Mouse (Mus musculus) lung, embryonic 15.5 days (tissue): ENCODE data around the gene Saa3. TPM values are rescaled to one million over a fixed set of nuclear protein-coding genes. Genes with fewer than 3 reads are reported as not detected.

Experiments
- ATAC-seq: fragments of 200-750 bp; cut with Nextera tagmentation; 2 replicates; pipeline ENCODE4 v1.8.0; 2017; ENCODE audit warnings: moderate number of reproducible peaks, borderline replicate concordance; ENCODE audit not compliant: low FRiP score, low TSS enrichment; ENCODE audit errors: extremely low read depth
- H3K27ac ChIP-seq: fragments of 300-500 bp; sonication (generic); 2 replicates; pipeline ENCODE4 v1.5.1; 2015; ENCODE audit warnings: moderate library complexity, mild to moderate bottlenecking, inconsistent platforms
- H3K27me3 ChIP-seq: fragments of 300-500 bp; sonication (generic); 2 replicates; pipeline ENCODE4 v1.6.1; 2015; ENCODE audit warnings: inconsistent platforms
- H3K36me3 ChIP-seq: fragments of 300-500 bp; sonication (generic); 2 replicates; pipeline ENCODE4 v1.6.1; 2015; ENCODE audit warnings: inconsistent platforms
- H3K4me1 ChIP-seq: fragments of 300-500 bp; sonication (generic); 2 replicates; pipeline ENCODE4 v1.6.1; 2015; ENCODE audit warnings: inconsistent platforms
- H3K4me2 ChIP-seq: fragments of 300-500 bp; sonication (generic); 2 replicates; pipeline ENCODE4 v1.6.1; 2015; ENCODE audit warnings: inconsistent platforms, mild to moderate bottlenecking, moderate library complexity
- H3K4me3 ChIP-seq: fragments of 300-500 bp; sonication (generic); 2 replicates; pipeline ENCODE4 v1.5.1; 2015; ENCODE audit warnings: mild to moderate bottlenecking, inconsistent platforms
- H3K9ac ChIP-seq: fragments of 300-500 bp; sonication (generic); 2 replicates; pipeline ENCODE4 v1.6.1; 2015; ENCODE audit warnings: inconsistent platforms
- H3K9me3 ChIP-seq: fragments of 300-500 bp; sonication (generic); 2 replicates; pipeline ENCODE4 v1.6.1; 2016; ENCODE audit warnings: inconsistent platforms
- WGBS: fragments of 180-500 bp; shearing (Covaris S2); methylation state at CpG from one replicate; pipeline ENCODE4 v1.1.7; 2015; 5-methylcytosine and 5-hydroxymethylcytosine counted together
- polyA plus RNA-seq: library from polyadenylated mRNA; unstranded; fragments of >200 nt; fragmentation: Nextera tagmentation; extraction: Ambion mirVana; gene quantifications from 2 replicates; pipeline ENCODE4 v1.2.1, GENCODE M21; 2015

Saa3 gene
- polyA plus RNA-seq, 1 experiment from 2014 or later, result 0.40 TPM

DNA sequence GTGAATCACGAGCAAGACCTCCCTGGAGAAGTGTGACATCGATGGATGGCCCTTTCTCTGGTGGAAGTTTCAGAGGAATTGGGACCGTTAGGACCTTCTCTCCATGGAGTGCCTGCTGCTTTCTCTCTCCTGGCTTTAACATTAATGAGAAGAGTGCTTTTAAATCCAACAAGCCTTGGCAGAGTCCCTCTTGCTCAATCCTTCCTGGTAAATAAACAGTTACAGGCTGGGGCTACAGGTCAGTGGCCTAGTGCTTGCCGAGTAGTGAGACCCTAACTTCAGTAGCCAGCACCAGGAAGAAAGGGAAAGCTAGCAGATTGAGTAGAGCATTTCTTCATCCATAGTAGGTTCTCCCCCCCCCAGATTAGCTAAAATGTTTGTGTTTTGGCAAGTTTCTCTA is 17.0 kb upstream of the Saa3 start, which contains the start of gene Saa4:
TSS of gene Saa4 (minus strand) at position 146 of the 400 bp plus-strand sequence.
- no peaks in the 10 kb centered on the region for H3K4me1 ChIP-seq
- H3K36me3 ChIP-seq, result no peaks in the 10 kb centered on the region
- H3K9ac ChIP-seq, result no peak within 1 kb of the TSS
- H3K27ac ChIP-seq, result no peak within 1 kb of the TSS
- H3K27me3 ChIP-seq, result no peaks in the 10 kb centered on the region
- H3K4me3 ChIP-seq, result no peak within 1 kb of the TSS
- H3K9me3 ChIP-seq, result no peaks in the 10 kb centered on the region
- WGBS, result 67% methylated on average over 4 of the region's 4 CpGs
- no peak within 1 kb of the TSS for H3K4me2 ChIP-seq
- no peak for ATAC-seq

DNA sequence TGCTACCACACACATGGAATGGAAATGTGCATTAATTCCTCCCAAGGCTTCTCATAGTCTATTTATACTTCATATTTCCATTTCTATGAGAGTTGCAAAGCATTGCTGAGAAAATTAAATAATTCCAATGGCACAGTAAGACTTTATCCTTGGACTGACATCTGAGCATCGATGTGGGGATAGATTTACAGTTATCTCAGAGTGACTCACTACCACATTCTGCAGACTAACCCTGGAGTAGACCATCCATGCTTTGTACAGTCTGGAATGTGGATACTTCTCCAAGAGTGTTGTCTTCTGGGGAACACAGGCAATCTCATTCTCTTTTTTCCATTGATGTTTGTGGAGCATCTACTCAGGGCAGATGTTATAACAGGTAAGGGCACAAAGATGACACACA is 12.1 kb upstream of the Saa3 start:
- Histone ChIP-seq H3K4me3 (no peak overlapping the region), H3K9me3 (no peaks in the 10 kb centered on the region), H3K27me3 (peaks cover 11% of the 10 kb centered on the region), H3K4me2 (no peak overlapping the region), H3K27ac (no peak overlapping the region), H3K9ac (no peak overlapping the region), H3K36me3 (no peaks in the 10 kb centered on the region), H3K4me1 (no peaks in the 10 kb centered on the region)
- ATAC-seq, result no peak
- 78% methylated on average over 1 of the region's 1 CpGs for WGBS

DNA sequence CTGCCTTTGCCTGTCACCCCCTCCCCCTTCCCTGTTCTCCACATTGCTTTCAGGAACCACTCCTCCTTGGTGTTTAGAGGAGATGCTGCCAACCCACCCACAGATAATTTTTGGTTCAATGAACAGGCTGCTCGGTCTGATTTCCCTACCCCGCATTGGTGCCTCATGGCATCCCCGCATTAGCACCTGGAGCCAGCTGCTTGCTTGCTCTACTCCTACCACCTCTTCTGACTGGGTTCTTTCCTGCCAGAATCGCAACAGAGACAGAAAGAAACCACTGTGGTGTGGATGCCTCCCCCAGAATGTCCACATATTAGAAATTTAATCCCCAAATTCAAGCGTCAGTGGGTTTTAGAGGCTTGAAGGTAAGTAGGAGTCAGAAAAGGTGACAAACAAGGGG is 8.9 kb upstream of the Saa3 start:
- Histone ChIP-seq H3K9me3 (no peaks in the 10 kb centered on the region), H3K4me2 (no peak overlapping the region), H3K4me3 (no peak overlapping the region), H3K27me3 (peaks cover 11% of the 10 kb centered on the region), H3K36me3 (no peaks in the 10 kb centered on the region), H3K9ac (no peak overlapping the region), H3K4me1 (peaks cover 11% of the 10 kb centered on the region), H3K27ac (no peak overlapping the region)
- no peak for ATAC-seq
- WGBS, result 68% methylated on average over 5 of the region's 5 CpGs

DNA sequence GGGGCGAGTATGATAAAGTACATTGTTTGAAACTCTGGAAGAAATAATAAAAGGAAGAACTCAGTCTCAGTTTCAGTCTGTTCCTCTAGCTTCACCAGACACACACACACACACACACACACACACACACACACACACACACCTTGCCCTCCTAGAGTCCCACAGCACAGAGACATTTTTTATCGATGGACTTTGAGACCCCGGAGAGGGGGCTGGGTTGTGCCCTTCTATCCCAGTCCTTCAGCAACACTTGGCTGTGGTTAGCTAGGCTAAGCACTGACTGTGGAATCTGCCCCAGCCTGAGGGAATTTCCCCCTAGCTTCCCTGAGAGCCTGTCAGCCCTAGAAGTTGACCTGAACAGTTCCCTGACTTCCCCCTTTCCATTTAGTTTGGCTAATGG is 8.3 kb upstream of the Saa3 start:
- Histone ChIP-seq H3K9me3 (no peaks in the 10 kb centered on the region), H3K27ac (no peak overlapping the region), H3K9ac (no peak overlapping the region), H3K27me3 (peaks cover 16% of the 10 kb centered on the region), H3K4me2 (no peak overlapping the region), H3K4me3 (no peak overlapping the region), H3K4me1 (peaks cover 17% of the 10 kb centered on the region), H3K36me3 (no peaks in the 10 kb centered on the region)
- WGBS, result 63% methylated on average over 3 of the region's 3 CpGs
- no peak for ATAC-seq

DNA sequence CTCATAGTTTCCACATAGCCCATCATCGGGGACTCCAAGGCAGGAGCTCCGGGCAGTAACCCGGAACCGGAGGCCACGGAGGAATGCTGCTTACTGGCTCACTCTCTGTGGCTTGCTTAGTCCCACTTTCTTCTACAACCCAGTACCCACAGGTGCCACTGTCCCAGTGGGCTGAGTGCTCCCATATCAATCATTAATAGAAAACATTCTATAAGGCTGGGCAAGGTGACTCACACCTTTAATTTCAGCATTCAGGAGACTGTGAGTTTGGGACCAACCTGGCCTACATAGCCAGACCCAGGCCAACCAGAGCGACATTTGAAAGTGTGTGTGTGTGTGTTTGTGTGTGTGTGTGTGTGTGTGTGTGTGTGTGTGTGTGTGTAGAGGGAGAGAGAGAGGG is 7.9 kb upstream of the Saa3 start:
- ATAC-seq, result no peak
- no peak overlapping the region for H3K27ac ChIP-seq
- H3K4me1 ChIP-seq, result peaks cover 18% of the 10 kb centered on the region
- H3K27me3 ChIP-seq, result peaks cover 21% of the 10 kb centered on the region
- no peak overlapping the region for H3K4me2 ChIP-seq
- WGBS, result 90% methylated on average over 6 of the region's 6 CpGs
- H3K36me3 ChIP-seq, result no peaks in the 10 kb centered on the region
- no peak overlapping the region for H3K9ac ChIP-seq
- H3K9me3 ChIP-seq, result no peaks in the 10 kb centered on the region
- no peak overlapping the region for H3K4me3 ChIP-seq

DNA sequence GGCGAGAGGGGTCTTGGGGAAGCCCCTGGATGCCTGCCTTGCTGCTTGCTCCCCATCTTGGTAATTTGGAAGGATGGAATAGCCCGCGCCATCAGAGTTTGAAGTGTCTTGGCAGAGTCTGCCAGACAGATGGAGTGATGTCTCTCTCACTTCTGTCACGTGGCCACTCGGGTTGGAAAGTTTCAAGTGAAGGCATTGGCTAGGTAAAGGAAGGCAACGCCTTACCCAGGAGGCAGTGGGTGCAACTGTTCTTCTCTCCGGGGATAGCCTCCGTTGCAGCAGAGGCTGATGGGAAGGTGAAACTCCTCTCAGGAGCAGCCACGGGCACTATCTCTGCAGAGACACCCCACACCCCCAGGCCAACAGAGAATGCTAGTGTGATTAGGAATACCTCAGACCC is 5.0 kb upstream of the Saa3 start:
- Histone ChIP-seq H3K36me3 (no peaks in the 10 kb centered on the region), H3K4me3 (no peak overlapping the region), H3K9me3 (no peaks in the 10 kb centered on the region), H3K27ac (no peak overlapping the region), H3K4me2 (no peak overlapping the region), H3K4me1 (peaks cover 36% of the 10 kb centered on the region), H3K9ac (no peak overlapping the region), H3K27me3 (peaks cover 23% of the 10 kb centered on the region)
- 57% methylated on average over 9 of the region's 9 CpGs for WGBS
- no peak for ATAC-seq

DNA sequence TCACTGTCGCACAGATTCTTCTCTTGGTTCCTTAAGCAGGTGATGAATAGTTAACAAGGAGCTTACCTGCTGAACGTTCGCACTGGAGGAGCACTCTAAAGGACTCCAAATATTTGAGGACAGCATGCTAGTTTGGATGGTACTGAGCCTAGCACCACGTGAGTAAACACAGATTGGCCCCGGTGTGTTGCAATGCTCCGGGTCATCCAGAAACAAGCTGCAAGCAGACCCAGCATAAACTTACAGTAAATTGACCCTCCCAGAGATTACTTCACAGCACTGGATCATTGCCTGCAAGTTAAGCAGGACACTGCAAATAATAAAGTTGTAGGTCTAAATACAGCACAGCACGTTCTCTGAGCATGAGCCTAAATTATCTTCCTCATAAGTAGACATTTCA is 4.0 kb upstream of the Saa3 start:
- Histone ChIP-seq H3K9ac (no peak overlapping the region), H3K4me3 (no peak overlapping the region), H3K4me1 (peaks cover 36% of the 10 kb centered on the region), H3K9me3 (no peaks in the 10 kb centered on the region), H3K36me3 (no peaks in the 10 kb centered on the region), H3K27me3 (peaks cover 20% of the 10 kb centered on the region), H3K27ac (no peak overlapping the region), H3K4me2 (no peak overlapping the region)
- ATAC-seq, result peak; percentile 86
- WGBS, result 43% methylated on average over 7 of the region's 7 CpGs

DNA sequence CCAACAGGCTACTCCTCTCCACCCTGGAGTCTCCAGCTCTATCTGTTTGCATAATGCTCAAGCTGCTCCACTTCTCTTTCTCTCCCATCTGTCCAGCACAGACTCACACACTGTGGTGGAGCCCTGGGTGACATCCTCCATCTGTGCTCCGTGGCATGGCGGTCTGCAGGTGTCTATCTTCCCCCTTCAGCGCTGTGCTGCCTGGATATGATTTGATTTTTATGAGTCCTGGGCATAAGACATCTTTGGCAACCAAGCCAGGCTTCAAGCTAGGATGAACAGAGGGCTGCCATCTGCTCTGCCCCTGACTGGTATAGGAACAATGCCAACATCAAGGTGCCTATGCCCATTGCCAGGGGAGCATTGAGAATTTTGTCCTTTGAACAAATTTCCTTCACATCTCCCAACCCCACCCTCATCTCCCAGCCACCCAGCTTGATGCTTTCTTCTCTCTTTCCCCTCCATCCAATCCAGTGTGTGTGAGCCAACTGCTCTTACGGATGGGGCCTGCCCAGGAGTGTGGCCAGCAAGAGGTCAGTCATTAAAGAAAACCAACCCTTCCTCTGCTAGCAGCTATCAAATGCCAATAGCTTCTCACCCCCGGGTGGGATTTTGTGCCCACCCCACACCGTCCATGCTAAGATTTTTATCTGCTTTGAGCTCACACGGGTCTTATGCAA is 3.2 kb upstream of the Saa3 start:
- H3K27ac ChIP-seq, result no peak overlapping the region

DNA sequence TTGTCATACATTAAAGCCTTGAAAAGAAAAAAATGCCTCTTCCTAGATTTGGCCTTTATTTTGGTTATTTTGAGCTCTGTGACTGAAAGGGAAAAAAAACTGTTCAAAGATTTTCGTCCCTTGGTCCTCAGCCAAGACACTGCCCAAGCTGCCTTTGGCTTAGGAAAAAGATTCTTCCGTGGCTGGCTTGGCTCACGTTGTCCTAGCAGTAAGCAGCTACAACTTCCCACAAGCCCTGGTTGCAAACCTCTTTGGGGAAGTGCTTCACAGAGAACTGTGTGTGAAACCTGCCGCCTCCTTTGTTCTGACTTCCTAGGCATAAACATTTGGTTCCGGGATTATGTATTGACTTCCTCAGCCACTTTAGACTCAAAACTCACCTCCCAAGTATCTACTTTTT is 1.4 kb upstream of the Saa3 start:
- Histone ChIP-seq H3K36me3 (no peaks in the 10 kb centered on the region), H3K4me2 (no peak overlapping the region; the same call in 1 of the 2 replicates), H3K9ac (no peak overlapping the region), H3K27me3 (peaks cover 22% of the 10 kb centered on the region; the same call in 1 of the 2 replicates), H3K9me3 (no peaks in the 10 kb centered on the region), H3K27ac (no peak overlapping the region), H3K4me1 (peaks cover 36% of the 10 kb centered on the region), H3K4me3 (no peak overlapping the region)
- ATAC-seq, result no peak
- WGBS, result 25% methylated on average over 5 of the region's 5 CpGs

More for the DNA sequence above, 3.2 kb upstream of the Saa3 start:
- no peak overlapping the region for H3K9ac ChIP-seq
- 75% methylated on average over 7 of the region's 7 CpGs for WGBS
- H3K9me3 ChIP-seq, result no peaks in the 10 kb centered on the region
- no peaks in the 10 kb centered on the region for H3K36me3 ChIP-seq
- peaks cover 36% of the 10 kb centered on the region for H3K4me1 ChIP-seq
- peaks cover 19% of the 10 kb centered on the region; the same call in 1 of the 2 replicates for H3K27me3 ChIP-seq
- H3K4me3 ChIP-seq, result no peak overlapping the region
- H3K4me2 ChIP-seq, result no peak overlapping the region
- ATAC-seq, result 0 out of 2 replicates have a peak, but pooled peaks have one; percentile 3

DNA sequence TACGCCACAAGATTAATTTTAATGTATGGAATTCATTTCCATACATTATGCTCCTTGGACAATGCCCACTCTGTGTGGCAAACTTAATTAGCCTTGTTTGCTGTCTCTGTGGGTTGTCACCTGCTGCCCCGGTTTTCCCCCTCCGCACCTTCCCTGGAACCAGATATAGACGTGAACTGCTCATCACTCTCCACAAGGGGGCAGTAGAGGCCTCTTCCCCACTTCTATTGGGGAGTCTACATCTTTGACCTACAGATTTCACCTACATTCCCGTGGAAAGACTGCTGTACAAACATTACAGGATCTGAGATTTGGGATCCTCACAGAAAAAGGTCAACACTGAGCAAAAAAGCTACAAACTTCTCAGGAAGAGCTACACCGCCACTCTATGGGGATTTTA is 982 bp downstream of the Saa3 start:
- ATAC-seq, result no peak
- no peak overlapping the region for H3K4me3 ChIP-seq
- H3K27me3 ChIP-seq, result peaks cover 22% of the 10 kb centered on the region; the same call in 1 of the 2 replicates
- H3K9ac ChIP-seq, result no peak overlapping the region
- no peaks in the 10 kb centered on the region for H3K9me3 ChIP-seq
- peaks cover 28% of the 10 kb centered on the region for H3K4me1 ChIP-seq
- H3K4me2 ChIP-seq, result no peak overlapping the region
- H3K27ac ChIP-seq, result no peak overlapping the region
- no peaks in the 10 kb centered on the region for H3K36me3 ChIP-seq
- 27% methylated on average over 6 of the region's 6 CpGs for WGBS

DNA sequence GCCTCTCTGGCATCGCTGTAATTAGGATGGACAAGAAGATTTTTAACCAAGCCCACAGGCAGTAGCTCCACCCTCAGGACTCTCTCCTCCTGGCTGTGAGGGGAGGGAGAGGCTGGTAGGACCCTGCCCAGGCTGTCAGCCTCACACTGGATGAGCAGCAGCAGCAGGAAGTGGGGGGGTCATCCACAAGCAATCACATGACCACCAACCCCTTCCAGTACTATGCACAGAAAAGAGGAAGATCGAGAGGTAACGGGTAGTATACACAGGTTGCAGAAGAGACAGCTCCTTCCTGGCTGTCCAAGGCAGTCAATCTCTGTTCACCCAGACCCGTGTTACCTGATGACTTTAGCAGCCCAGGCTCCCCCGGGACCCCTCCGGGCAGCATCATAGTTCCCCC is 3.2 kb downstream of the Saa3 start:
- H3K4me3 ChIP-seq, result no peak overlapping the region
- no peak overlapping the region for H3K9ac ChIP-seq
- 56% methylated on average over 6 of the region's 6 CpGs for WGBS
- H3K4me1 ChIP-seq, result peaks cover 21% of the 10 kb centered on the region
- H3K9me3 ChIP-seq, result no peaks in the 10 kb centered on the region
- no peak overlapping the region for H3K27ac ChIP-seq
- no peak for ATAC-seq
- peaks cover 6% of the 10 kb centered on the region; the same call in 1 of the 2 replicates for H3K27me3 ChIP-seq
- H3K36me3 ChIP-seq, result no peaks in the 10 kb centered on the region
- H3K4me2 ChIP-seq, result no peak overlapping the region

DNA sequence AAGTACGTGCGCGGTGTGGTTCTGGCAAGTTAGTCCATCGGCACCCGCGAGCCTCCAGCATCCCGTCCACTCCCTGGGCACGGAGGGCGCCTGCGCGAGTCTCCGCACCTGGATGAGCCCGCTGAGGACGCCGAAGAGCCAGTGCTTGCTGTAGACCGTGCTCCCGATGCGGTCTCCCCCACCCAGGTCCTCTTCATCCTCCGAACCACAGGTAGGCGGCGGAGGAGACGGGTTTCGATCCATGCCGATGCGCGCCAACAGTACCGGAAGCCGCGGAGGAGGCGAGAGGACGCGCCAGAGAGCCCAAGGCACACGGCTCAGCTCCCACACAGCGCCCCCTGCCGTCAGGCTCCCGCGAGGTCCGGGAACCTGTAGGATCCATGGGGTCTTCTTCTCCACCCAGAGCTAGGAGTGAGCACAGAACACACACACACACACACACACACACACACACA is 5.1 kb downstream of the Saa3 start, which contains the start of gene Saal1:
TSS of gene Saal1 (minus strand) at position 291 of the 455 bp plus-strand sequence.
- Histone ChIP-seq H3K27me3 (peaks cover 6% of the 10 kb centered on the region; the same call in 1 of the 2 replicates), H3K4me1 (peaks cover 7% of the 10 kb centered on the region; the same call in 1 of the 2 replicates), H3K4me2 (peak within 1 kb of the TSS; percentile 55), H3K4me3 (peak within 1 kb of the TSS; percentile 87), H3K36me3 (peaks cover 16% of the 10 kb centered on the region), H3K9ac (peak within 1 kb of the TSS; percentile 92), H3K27ac (peak within 1 kb of the TSS; percentile 78), H3K9me3 (no peaks in the 10 kb centered on the region)
- peak; percentile 97 for ATAC-seq
- WGBS, result under 1% methylated on average over 38 of the region's 38 CpGs
